Mouse (Mus musculus): ENCODE data around the gene Atad1.
"Not testable (repeated sequence)": the region's sequence is repeated elsewhere in the genome, so short reads cannot be mapped to it uniquely, and the experiment has no call there.

Atad1 gene

DNA sequence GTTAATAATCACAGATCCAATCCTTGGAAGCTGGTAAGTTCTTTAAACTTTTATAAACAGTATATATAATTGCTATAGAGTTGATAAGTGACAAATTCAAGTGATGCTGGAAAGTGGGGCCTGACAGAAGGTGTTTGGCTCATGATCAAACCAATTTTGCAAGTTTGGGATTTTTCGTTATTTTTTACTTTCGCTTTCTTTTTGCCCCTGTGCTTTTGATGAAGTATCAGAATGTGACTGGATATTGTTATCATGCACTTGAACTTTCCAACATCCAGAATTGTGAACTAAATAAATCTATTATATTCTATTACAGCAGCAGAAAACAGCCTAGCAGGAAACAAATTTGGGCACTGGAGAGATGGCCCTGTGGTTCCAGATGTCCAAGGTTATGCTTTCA, 58.7 kb downstream of the Atad1 start:
- DNase-seq (ENCODE audit: low spot score in 2 of 2), result no peak

DNA sequence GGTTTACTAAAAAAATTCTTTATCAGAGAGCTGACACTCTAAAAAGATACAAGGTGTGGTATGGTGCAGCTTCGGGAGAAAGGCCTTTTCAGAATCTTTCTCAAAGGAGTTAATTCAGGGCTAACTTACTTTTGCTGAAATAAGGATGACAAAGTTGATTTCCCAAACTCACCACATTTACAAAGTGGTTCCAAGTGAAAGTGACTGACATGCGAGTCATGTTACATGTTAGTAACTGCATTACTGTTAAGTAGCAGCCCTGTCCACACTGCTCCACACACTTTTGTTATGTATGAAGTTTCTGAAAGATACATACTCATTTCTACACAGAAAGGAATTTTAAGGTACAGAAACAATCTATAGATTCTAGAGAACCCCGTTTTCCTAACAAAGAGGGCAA, 63.8 kb downstream of the Atad1 start:
- DNase-seq (ENCODE audit: low spot score in 2 of 2), result no peak

DNA sequence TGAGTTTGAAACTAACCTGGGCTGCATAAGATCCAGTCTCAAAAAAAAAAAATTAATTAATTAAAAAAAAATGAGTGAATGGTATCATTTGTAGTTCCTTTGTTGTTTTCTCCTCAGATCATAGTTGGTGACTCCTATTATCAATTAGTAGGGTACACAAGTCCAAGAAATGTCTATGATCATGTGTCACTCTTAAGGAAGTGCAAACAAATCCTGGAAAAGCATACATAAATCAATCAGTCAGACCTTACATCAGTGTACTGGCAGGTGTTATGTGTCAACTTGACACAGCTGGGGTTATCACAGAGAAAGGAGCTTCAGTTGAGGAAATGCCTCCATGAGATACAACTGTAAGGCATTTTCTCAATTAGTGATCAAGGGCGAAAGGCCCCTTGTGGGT, 71.8 kb downstream of the Atad1 start:
- DNase-seq (ENCODE audit: low spot score in 2 of 2), result not testable (repeated sequence)

DNA sequence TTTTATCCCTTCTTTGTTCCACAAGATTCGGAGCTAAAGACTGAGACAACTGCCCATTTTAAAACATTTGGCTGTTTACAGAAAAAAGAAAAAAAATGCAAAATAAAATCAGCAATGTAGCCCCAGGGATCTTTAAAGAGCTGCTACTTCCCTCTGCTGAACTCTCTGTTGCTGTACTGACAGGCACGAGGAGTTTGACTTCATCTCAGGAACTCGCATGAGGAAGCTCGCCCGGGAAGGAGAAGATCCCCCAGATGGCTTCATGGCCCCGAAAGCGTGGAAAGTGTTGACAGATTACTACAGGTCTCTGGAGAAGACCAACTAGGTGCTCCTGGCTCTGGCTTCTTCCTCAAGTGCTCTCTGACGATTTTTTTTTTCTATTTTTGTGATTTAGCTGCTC, 74.3 kb downstream of the Atad1 start:
- DNase-seq (ENCODE audit: low spot score in 2 of 2), result no peak

DNA sequence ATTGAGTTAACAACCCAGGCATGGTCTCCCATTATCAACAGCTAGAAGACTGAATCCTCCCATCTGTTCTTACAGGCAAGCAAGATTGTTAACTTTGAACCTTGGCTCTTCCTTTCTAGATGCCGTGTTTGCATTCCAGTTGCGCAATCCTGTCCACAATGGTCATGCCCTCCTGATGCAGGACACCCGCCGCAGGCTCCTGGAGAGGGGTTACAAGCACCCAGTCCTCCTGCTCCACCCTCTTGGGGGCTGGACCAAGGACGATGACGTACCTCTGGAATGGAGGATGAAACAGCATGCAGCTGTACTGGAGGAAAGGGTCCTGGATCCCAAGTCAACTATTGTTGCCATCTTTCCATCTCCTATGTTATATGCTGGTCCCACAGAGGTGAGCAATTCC, 76.7 kb downstream of the Atad1 start:
- DNase-seq (ENCODE audit: low spot score in 2 of 2), result no peak

DNA sequence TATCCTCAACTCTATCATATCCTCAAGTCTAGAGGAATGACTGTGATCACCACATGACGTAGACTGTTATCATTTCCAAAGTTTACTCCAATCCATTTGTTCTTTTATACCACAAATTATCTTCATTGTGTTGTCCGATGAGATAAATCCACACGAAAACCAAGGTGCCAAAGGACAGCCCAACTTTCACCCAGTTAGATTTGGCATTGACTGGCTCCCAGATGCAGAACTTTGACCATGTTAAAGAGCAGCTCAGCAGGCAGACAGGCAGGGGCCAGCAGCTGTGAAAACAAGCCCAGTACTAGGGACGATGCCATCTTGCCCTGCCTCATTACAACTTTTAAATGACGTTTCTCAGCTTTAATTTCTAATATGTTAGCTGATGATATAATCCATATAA, 80.2 kb downstream of the Atad1 start:
- DNase-seq (ENCODE audit: low spot score in 2 of 2), result no peak

DNA sequence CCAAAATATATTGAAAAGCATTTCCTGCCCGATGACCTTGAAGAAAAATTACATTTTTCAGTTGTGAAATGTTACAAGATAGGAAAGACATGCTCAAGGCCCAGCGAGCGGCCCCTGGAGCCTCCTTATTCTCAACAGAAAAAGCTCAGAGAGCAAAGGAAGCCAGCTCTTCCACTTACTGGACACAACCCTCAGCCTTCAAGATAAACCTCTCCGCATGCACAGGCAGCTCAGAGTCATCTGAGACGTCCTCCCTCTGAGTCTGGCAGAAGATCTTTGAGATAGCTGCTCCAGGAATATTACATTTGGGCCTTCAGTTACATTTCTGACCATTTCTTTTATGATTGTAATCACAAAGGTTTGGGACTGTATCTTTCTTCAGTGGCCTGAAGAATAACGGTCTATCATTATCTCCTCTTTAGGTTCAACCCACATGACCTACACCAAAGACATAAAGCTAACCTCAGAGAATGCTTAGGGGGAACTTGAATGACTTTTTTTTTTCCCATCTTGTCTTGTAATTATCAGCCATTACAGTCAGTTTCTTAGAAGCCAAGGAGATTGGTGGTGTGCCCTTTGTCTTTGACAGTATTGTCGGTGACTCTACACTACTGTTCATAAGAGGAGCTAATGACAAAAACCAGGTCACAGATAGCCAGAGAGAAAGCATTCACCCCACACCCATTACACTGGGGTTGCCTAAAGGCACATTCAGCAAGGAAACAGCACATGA, 85.8 kb downstream of the Atad1 start:
- no peak for DNase-seq (ENCODE audit: low spot score in 2 of 2)

DNA sequence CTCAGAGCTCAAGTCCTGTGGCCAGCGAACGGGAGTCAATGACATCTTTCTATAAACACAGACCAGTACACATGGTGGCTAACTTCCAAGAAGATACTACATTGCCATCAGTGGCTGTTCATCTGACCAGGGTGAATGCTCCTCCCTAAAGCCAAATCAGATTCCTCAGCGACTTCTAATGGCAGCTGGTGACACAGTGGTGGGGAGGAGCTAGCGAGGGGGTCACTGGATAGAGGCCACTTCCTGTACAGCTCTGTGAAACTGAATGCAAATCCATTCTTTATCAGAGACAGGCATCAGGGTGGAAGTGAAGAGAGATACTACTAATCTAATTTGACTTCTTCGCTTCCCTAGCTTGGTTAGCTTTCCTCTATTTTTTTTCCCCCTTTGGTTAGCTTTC, 86.5 kb downstream of the Atad1 start:
- no peak for DNase-seq (ENCODE audit: low spot score in 2 of 2)

DNA sequence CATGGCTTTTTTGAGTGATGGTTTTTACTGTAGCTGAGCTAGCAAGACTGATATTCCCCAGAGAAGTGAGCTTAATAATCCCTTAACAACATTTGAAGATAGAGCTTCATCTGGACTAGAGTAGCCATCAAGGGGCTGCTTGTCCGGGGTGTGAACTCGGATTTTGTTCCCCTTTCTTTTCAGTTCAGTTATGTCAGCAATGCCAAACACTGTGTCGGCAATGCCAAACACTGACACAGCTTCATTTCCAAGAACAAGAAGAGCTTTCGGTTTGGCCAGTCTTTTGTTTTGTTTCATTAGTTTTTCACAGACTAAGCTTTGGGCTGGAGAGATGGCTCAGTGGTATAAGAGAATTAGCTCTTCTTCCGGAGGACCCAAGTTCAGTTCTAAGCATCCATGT, 88.5 kb downstream of the Atad1 start:
- no peak for DNase-seq (ENCODE audit: low spot score in 2 of 2)

DNA sequence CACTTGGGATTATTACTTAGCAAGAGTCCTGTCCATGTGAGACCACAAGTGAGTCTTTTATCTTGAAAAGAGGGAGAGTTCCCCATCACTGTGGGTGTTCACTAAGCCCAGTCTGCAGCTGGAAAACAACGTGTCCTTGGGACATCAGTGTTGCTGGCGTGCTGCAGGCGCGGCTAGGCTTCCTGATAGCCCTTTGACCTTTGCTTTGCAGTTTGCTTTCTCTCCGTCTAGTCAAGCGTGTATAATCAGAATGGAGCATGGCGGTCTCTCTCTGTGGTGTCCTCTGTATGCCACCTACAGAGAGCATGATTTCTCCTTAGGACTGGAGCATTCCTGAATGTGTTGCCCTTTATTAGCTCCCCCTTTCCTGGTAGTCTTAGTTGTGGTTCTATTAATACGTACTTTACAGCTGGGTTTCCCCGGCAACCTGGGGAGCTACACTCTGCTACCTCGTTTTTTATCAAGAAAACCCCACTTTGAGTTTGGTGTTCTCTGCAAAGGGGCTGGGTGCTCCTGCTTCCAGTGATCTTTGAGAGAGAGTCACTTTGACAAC, 91.5 kb downstream of the Atad1 start:
- DNase-seq (ENCODE audit: low spot score in 2 of 2), result no peak

DNA sequence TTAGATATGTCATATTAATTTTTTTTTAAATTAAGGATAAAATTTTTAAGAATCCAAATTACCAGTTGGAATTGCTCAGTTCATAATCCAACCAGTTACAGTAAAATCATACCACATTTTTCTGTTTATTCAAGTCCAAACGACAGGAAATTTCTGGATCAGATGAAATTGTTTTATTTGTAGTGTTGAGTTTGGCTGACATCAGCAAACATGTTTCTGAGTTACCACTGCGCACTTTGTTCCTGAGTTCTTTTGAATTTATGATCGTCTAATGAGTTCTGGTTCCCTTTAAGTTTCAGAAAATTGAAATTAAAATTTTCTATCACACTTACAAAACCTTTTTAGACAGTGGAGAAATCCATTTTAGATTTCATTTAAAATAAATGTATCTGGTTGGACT, 93.2 kb downstream of the Atad1 start:
- DNase-seq (ENCODE audit: low spot score in 2 of 2), result no peak

DNA sequence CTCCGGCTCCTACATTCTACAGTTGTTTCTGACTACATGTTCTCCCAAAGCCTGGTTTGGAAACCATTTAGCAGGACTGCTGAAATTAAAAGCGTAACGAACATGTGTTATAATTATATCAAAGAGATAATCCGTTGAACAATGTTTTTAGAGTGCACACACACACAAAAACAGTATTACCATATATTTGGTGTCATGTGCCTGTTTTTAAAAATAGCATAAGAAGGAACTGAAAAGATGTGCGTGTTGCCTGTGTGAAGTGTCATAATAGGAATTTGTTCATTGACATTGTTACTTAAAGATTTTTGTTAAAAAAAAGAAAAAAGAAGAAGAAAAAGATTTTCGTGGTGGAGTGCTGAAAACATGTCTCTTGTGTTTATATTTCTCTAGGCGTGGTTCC, 93.6 kb downstream of the Atad1 start:
- DNase-seq (ENCODE audit: low spot score in 2 of 2), result no peak

DNA sequence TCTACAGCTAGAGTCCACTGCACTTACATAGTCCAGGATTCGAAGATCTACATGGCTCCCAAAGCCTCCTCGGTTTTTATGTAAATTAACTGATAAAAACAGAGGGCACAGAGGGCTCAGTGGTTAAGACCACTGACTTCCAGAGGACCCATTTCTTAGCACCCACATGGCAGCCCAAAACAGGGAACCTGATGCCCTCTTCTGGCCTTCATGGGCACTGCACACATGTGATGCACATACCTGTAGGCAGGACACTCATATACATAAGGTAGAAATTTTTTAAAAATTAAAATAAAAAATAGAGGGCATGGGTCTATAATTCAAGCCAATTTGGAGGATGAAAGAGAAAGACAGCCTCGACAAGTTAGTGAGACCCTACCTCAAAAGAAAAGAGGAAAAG, 95.9 kb downstream of the Atad1 start:
- DNase-seq (ENCODE audit: low spot score in 2 of 2), result no peak

DNA sequence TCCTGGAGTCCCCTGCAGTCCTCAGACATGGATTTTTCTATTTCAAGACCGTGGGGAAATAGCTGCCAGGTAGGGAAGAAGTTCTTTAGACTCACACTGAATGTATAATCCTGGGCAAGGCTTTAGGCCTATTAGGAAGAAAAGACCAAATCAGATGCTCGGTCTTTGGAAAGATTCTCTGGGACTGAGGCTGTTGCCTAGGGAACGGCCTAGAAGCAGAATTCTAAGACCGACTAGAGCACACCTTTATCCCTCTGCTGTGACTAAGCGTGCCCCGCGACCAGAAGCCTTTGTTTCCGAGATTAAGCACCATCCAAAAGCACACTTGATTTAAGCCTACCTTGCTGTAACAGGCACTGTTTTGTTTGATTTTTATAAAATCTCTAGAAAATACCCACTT, 97.6 kb downstream of the Atad1 start:
- DNase-seq (ENCODE audit: low spot score in 2 of 2), result no peak

DNA sequence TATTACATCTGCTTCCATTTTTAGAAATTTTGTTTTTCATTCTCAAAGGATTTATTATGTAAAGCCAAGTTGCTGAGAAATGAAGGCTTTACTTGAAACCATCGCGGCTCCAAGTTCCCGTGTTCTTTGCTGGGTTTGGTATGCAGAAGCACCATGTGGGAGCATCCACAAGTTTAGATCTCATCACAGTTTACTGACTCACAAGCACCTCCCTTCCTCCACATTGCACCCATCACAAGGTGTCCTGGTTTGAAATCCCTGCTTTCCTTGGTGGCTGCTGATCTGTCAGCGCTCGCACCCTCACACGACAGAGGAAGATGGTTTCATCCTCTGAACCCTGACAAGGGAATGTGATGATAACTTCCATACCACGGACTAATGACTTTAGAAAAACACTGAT, 98.1 kb downstream of the Atad1 start:
- no peak for DNase-seq (ENCODE audit: low spot score in 2 of 2)

DNA sequence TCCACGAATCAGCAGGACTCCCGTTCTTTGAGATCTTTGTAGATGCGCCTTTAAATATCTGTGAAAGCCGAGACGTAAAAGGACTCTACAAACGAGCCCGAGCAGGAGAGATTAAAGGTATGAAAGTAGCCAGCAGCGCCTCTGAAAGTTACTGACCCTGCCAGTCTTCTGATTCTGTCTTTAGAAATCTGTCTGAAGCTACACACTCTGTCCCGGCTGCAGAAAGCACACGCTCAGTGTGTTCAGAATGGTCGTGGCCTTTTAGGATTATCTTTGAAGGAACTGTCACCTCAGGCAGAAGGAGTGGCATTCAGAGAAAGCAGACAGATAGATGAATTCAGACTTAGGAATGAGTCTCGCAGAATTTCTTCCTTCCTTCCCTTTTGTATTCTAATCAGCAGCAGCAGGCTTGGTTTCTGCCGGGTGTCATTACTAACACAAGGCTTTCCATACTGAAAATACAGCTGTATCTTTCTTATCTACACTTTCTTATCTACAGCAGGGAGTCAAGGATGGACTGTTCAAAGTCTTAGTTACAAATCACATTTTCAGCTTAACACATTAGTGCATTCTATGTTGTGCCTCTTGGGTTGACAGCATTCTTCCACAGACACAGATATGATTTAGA, 101.2 kb downstream of the Atad1 start:
- DNase-seq (ENCODE audit: low spot score in 2 of 2), result no peak

DNA sequence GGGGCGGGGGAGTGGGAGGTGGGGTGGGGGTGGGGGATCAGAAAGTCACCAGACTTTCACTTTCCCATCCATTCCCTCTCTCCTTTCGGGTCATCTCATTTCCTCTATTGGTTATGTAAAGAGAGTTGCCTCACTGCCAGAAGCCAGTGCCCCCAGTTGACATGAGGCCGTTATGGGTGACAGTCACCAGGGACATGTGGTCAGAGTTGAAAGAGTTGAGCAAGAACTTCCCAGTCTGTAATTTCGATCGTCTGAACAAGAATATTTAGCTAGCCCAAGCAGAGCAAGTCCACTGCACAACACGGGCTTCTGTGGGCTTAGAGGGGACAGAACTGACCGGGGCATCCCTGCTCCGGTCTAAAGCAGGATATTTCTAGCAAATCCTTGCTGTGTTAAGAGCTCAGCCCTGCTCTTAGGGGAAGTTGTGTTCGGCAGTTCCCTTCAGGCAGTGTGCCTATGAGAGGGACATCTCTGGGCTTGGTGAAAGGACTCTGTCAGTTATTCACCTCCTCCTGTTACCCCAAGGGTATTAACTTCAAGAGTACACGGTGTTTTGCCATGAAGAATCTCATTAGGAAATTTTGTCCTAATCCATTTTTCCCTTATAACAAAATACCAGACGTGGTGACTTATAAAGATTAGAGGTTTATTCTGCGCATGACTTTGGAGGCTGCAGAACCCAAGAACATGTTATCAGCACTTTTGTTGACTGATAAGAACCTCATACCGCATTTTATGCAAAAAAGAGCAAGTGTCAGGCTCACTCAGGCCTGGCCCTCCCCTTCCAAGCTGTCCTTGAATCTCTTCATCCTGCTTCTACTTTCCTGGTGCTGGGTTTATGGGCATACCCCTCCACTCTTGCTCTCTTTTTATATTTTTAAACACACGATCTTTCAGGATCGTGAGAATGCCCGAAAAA, 102.0 kb downstream of the Atad1 start:
- no peak for DNase-seq (ENCODE audit: low spot score in 2 of 2)

DNA sequence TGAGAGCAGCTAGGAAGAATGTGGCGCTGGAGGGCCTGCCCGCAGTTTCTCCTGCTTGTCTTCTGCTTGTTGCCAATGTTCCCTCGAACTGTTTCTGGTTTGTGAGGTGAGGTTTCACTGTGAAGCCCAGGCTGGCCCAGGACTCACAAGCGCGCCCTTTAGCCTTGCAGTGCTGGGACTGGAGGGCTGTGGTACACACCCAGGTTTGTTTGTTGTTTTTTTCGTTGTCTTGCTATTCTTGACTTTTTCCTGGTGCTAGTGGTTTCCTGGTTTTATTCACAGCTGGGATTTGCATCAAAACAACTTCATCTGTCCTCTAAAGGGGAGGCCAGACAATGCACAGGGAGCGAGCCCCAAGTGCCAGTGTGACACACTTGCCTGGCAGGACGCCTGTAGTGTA, 104.7 kb downstream of the Atad1 start:
- no peak for DNase-seq (ENCODE audit: low spot score in 2 of 2)

DNA sequence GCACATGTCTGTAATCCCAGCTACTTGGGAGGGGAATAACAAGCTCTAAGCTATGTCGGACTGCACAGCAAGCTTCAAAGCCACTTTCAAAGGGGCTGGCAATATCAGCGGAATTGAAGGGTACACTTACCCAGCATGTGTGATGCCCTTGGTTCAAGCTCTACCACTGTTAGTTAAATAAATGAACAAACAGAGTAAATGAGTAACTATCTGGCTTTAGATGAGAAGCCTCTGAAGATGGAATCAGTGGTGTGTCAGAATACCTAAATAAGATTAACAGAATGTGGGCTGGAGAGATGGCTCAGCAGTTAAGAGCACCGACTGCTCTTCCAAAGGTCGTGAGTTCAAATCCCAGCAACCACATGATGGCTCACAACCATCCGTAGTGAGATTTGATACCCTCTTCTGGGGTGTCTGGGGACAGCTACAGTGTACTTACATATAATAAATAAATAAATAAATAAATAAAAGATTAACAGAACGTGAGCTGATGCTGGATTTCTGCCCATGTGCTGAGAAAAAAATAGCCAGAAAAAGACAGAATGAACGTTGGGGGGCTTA, 110.9 kb downstream of the Atad1 start:
- DNase-seq (ENCODE audit: low spot score in 2 of 2), result no peak

DNA sequence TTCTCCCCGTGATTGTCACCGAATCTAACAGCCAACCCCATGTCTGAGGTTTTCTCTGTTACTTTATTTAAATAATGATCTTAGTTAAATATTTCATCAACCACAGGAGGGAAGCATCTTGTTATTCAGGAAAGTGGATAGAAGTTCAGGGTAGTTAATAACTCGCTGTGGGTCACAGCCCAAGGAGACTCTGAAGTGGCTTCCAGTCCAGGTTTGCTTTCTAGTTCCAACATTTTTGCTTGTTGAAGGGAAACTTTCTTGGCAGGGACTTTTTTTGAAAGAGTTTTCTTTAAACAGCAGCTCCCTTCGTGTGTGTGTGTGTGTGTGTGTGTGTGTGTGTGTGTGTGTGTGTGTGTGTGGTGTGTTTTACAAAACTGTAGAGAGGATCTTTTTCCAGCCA, 112.0 kb downstream of the Atad1 start:
- no peak for DNase-seq (ENCODE audit: low spot score in 2 of 2)

DNA sequence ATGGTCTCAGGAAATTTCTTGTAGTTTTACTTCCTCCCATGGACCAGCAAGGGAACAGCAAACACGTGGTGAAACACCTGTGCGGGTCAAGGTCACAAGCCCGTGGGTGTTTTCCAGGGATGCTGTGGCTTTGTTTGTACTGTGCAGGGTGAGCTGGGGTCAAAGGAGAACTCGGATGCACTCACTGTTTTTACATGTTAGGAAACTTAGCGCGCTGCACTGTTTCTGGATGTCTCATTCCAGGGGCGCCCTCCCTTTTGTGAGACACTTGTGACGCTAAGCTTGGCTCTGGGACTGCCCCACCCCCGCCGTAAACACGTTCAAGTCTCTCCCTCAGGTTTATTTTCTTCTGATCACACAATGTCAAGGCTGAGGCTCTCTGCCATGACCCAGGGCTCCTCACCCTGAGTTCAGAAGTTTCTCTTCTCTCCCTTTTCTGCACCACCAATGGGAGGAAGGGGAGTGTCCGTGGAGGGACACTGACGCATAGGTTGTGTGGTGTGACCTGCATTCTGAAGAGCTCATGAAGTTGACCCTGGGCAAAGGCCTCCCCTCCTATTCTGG, 112.7 kb downstream of the Atad1 start:
- no peak for DNase-seq (ENCODE audit: low spot score in 2 of 2)

DNA sequence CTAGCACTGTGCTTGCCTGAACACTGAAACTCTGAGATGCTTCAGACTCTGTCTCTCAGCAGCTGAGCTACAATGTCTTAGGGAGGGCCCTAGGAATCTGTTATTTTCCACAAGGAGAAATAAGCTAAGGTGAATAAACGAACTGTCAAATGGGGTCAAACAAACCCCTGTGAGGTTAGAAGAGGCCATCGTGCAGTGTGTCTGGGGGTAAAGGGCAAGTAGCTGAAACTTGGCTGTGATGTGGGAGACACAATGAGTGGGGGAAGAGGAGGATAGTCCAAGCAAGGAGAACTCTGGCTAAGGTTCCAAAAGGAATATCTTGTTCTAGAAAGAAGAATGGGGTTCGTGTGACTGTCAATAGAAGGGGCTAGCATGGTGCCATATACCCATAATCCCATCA, 117.4 kb downstream of the Atad1 start:
- no peak for DNase-seq (ENCODE audit: low spot score in 2 of 2)
